Mouse (Mus musculus): ENCODE measurements around the gene Gm4884.
"Not testable (repeated sequence)": the region's sequence is repeated elsewhere in the genome, so short reads cannot be mapped to it uniquely, and the experiment has no call there.

Gm4884 gene

GRCm38 (mm10) chr7:41032419-41032818 is at the start of gene Gm4884:
Gene Gm4884 (plus strand): TSS chr7:41032719.
- not testable (repeated sequence) for DNase-seq (ENCODE audit: low spot score in 2 of 2)

GRCm38 (mm10) chr7:40987243-40987642 is 45.3 kb upstream of the Gm4884 start, which contains the start of gene 4930433I11Rik:
Gene 4930433I11Rik (plus strand): TSS chr7:40987543.
- no peak for DNase-seq (ENCODE audit: low spot score in 2 of 2)

- not testable (repeated sequence) for DNase-seq (ENCODE audit: low spot score in 2 of 2)
Measured at GRCm38 (mm10) chr7:41044058-41044457, 11.5 kb downstream of the Gm4884 start.
